Mouse (Mus musculus): Measurements from ENCODE around the gene Aldh16a1. TPM values are rescaled to one million over a fixed set of nuclear protein-coding genes. Genes with fewer than 3 reads are reported as not detected.

Gene Aldh16a1
- total and polyA plus RNA-seq, 2 experiments from 2014 or later: 12.9 to 22.0 TPM

GRCm38 (mm10) chr7:45160316-45160800 lies 6.0 kb upstream of the Aldh16a1 start:
- no peak for DNase-seq (ENCODE audit: low spot score)
- 96% methylated on average over 6 of the region's 6 CpGs for WGBS
- peaks cover 17% of the 10 kb centered on the region for H3K27me3 ChIP-seq (ENCODE audit: insufficient read depth, low read length)
- no peak overlapping the region for H3K4me3 ChIP-seq (ENCODE audit: low read depth, low read length)
- H3K4me2 ChIP-seq (ENCODE audit: low read depth, low read length, poor library complexity, severe bottlenecking): no peak overlapping the region
- no peaks in the 10 kb centered on the region for H3K9me3 ChIP-seq (ENCODE audit: low read length)
- peaks cover 8% of the 10 kb centered on the region; the same call in 1 of the 2 replicates for H3K4me1 ChIP-seq (ENCODE audit: insufficient read depth, low read length)
- no peak for TF ChIP-seq CTCF (IDR thresholded peaks at IDR 0.05)
- H3K9ac ChIP-seq (replicated peaks; ENCODE audit: low read length, poor library complexity, severe bottlenecking): no peak overlapping the region
- H3K36me3 ChIP-seq (ENCODE audit: insufficient read depth, low read length): peaks cover 28% of the 10 kb centered on the region
- ATAC-seq (ENCODE audit: low FRiP score): no peak
- H3K27ac ChIP-seq (ENCODE audit: low read depth, low read length): no peak overlapping the region

- 92% methylated on average over 6 of the region's 6 CpGs for WGBS
- peaks cover 3% of the 10 kb centered on the region; the same call in 1 of the 2 replicates for H3K27me3 ChIP-seq (ENCODE audit: insufficient read depth, low read length)
- H3K36me3 ChIP-seq (ENCODE audit: insufficient read depth, low read length): peaks cover 28% of the 10 kb centered on the region
- no peak overlapping the region for H3K4me2 ChIP-seq (ENCODE audit: low read depth, low read length, poor library complexity, severe bottlenecking)
- no peak for TF ChIP-seq CTCF (IDR thresholded peaks at IDR 0.05)
- H3K27ac ChIP-seq (ENCODE audit: low read depth, low read length): no peak overlapping the region
- H3K4me1 ChIP-seq (ENCODE audit: insufficient read depth, low read length): peaks cover 8% of the 10 kb centered on the region; the same call in 1 of the 2 replicates
- no peaks in the 10 kb centered on the region for H3K9me3 ChIP-seq (ENCODE audit: low read length)
- no peak overlapping the region for H3K4me3 ChIP-seq (ENCODE audit: low read depth, low read length)
- H3K9ac ChIP-seq (replicated peaks; ENCODE audit: low read length, poor library complexity, severe bottlenecking): no peak overlapping the region
- DNase-seq (ENCODE audit: low spot score) (no peak), ATAC-seq (ENCODE audit: low FRiP score) (no peak)
These were observed 4.6 kb upstream of the Aldh16a1 start for GRCm38 (mm10) chr7:45158991-45159390.

GRCm38 (mm10) chr7:45157459-45157858 lies 3.1 kb upstream of the Aldh16a1 start:
- no peaks in the 10 kb centered on the region for H3K9me3 ChIP-seq (ENCODE audit: low read length)
- H3K27me3 ChIP-seq (ENCODE audit: insufficient read depth, low read length): no peaks in the 10 kb centered on the region
- peaks cover 28% of the 10 kb centered on the region for H3K36me3 ChIP-seq (ENCODE audit: insufficient read depth, low read length)
- TF ChIP-seq CTCF (IDR thresholded peaks at IDR 0.05): no peak
- 0 out of 2 replicates have a peak, but pooled peaks cover 3% of the 10 kb centered on the region for H3K4me1 ChIP-seq (ENCODE audit: insufficient read depth, low read length)
- H3K9ac ChIP-seq (replicated peaks; ENCODE audit: low read length, poor library complexity, severe bottlenecking): no peak overlapping the region
- no peak for DNase-seq (ENCODE audit: low spot score)
- H3K4me3 ChIP-seq (ENCODE audit: low read depth, low read length): no peak overlapping the region
- H3K27ac ChIP-seq (ENCODE audit: low read depth, low read length): no peak overlapping the region
- no peak for ATAC-seq (ENCODE audit: low FRiP score)
- 87% methylated on average over 14 of the region's 14 CpGs for WGBS
- no peak overlapping the region for H3K4me2 ChIP-seq (ENCODE audit: low read depth, low read length, poor library complexity, severe bottlenecking)

GRCm38 (mm10) chr7:45156206-45156605 lies 1.8 kb upstream of the Aldh16a1 start:
- Histone ChIP-seq H3K36me3 (ENCODE audit: insufficient read depth, low read length) (peaks cover 28% of the 10 kb centered on the region), H3K27ac (ENCODE audit: low read depth, low read length) (no peak overlapping the region), H3K4me3 (ENCODE audit: low read depth, low read length) (no peak overlapping the region), H3K27me3 (ENCODE audit: insufficient read depth, low read length) (no peaks in the 10 kb centered on the region), H3K4me1 (ENCODE audit: insufficient read depth, low read length) (no peaks in the 10 kb centered on the region), H3K4me2 (ENCODE audit: low read depth, low read length, poor library complexity, severe bottlenecking) (no peak overlapping the region), H3K9ac (replicated peaks; ENCODE audit: low read length, poor library complexity, severe bottlenecking) (no peak overlapping the region), H3K9me3 (ENCODE audit: low read length) (no peaks in the 10 kb centered on the region)
- no peak for TF ChIP-seq CTCF (IDR thresholded peaks at IDR 0.05)
- ATAC-seq (ENCODE audit: low FRiP score) (no peak), DNase-seq (ENCODE audit: low spot score) (no peak)
- 95% methylated on average over 15 of the region's 15 CpGs for WGBS

GRCm38 (mm10) chr7:45155590-45155989 lies 1.2 kb upstream of the Aldh16a1 start:
- DNase-seq (ENCODE audit: low spot score): no peak
- WGBS: 87% methylated on average over 9 of the region's 9 CpGs
- H3K9ac ChIP-seq (replicated peaks; ENCODE audit: low read length, poor library complexity, severe bottlenecking): no peak overlapping the region
- TF ChIP-seq CTCF (IDR thresholded peaks at IDR 0.05): no peak
- no peak for ATAC-seq (ENCODE audit: low FRiP score)
- no peak overlapping the region for H3K4me3 ChIP-seq (ENCODE audit: low read depth, low read length)
- peak overlapping the region; percentile 69 for H3K4me2 ChIP-seq (ENCODE audit: low read depth, low read length, poor library complexity, severe bottlenecking)
- H3K36me3 ChIP-seq (ENCODE audit: insufficient read depth, low read length): peaks cover 28% of the 10 kb centered on the region
- no peaks in the 10 kb centered on the region for H3K27me3 ChIP-seq (ENCODE audit: insufficient read depth, low read length)
- H3K9me3 ChIP-seq (ENCODE audit: low read length): no peaks in the 10 kb centered on the region
- H3K27ac ChIP-seq (ENCODE audit: low read depth, low read length): no peak overlapping the region
- no peaks in the 10 kb centered on the region for H3K4me1 ChIP-seq (ENCODE audit: insufficient read depth, low read length)

GRCm38 (mm10) chr7:45154993-45155514 lies 670 bp upstream of the Aldh16a1 start:
- Histone ChIP-seq H3K27me3 (ENCODE audit: insufficient read depth, low read length) (no peaks in the 10 kb centered on the region), H3K9ac (replicated peaks; ENCODE audit: low read length, poor library complexity, severe bottlenecking) (no peak overlapping the region), H3K36me3 (ENCODE audit: insufficient read depth, low read length) (peaks cover 23% of the 10 kb centered on the region), H3K9me3 (ENCODE audit: low read length) (no peaks in the 10 kb centered on the region), H3K4me3 (ENCODE audit: low read depth, low read length) (peak overlapping the region; percentile 58), H3K27ac (ENCODE audit: low read depth, low read length) (peak overlapping the region; percentile 94; the same call in 1 of the 2 replicates), H3K4me1 (ENCODE audit: insufficient read depth, low read length) (no peaks in the 10 kb centered on the region), H3K4me2 (ENCODE audit: low read depth, low read length, poor library complexity, severe bottlenecking) (peak overlapping the region; percentile 69)
- DNase-seq (ENCODE audit: low spot score) (peak; percentile 46), ATAC-seq (ENCODE audit: low FRiP score) (peak; percentile 55; the same call in 1 of the 2 replicates)
- TF ChIP-seq CTCF (IDR thresholded peaks at IDR 0.05): peak; percentile 73
- 79% methylated on average over 12 of the region's 12 CpGs for WGBS
